In genomic region chr10:28566378-28566777, GRCm38 (mm10) we compare ENCODE assay signal across 21 mouse cellular contexts.
A peak's percentile ranks its signal among the peaks of the same experiment; 100 is the strongest.
DNase-seq lines count a peak whose midpoint lies in the region; ATAC-seq lines count a peak whose summit lies in the region.
"Had no signal": no experiment of that assay in that cellular context is flagged by ENCODE, and none has a peak within 500 bp of the region (broad histone marks: within the 10 kb centered on the region; RNA-seq: fewer than 3 reads in every experiment).

No protein-coding gene starts in this region.

- peak; percentile 9 for DNase-seq in CD4-positive, CD25-positive, alpha-beta regulatory T cell, adult 2 months (ENCODE audit: low read depth, low spot score)
- peak; percentile 3 for DNase-seq in CD4-positive helper T cell, adult 2 months (ENCODE audit: low read depth, low spot score)
- no peak for DNase-seq in heart, embryonic 10.5 days (ENCODE audit: low spot score)
- DNase-seq in layer of hippocampus, postnatal 10 days (ENCODE audit: low spot score in 2 of 2) = no peak
- DNase-seq: cerebellum, postnatal 10 days; gastrocnemius, postnatal 36 days; heart, postnatal 36 days; kidney, adult 11 months; kidney, postnatal 25 days had no signal

- 18% methylated on average over 4 of the region's 4 CpGs for WGBS in liver, embryonic 15.5 days (ENCODE audit: insufficient replicate concordance)
- 51% methylated on average over 4 of the region's 4 CpGs for WGBS in heart, embryonic 10.5 days
- WGBS in kidney, embryonic 14.5 days = 88% methylated on average over 4 of the region's 4 CpGs

- H3K36me3 ChIP-seq in liver, embryonic 15.5 days (replicated peaks) = no peaks in the 10 kb centered on the region
- peaks cover 11% of the 10 kb centered on the region; the same call in 1 of the 2 replicates for H3K36me3 ChIP-seq in heart, embryonic 10.5 days
- no peaks in the 10 kb centered on the region for H3K36me3 ChIP-seq in kidney, embryonic 14.5 days (ENCODE audit: control insufficient read depth, insufficient read depth, low read length)
- H3K36me3 ChIP-seq: lung, embryonic 15.5 days had no signal

- no peak overlapping the region for H3K4me3 ChIP-seq in liver, embryonic 15.5 days (replicated peaks)
- no peak overlapping the region for H3K4me3 ChIP-seq in heart, embryonic 10.5 days
- H3K4me3 ChIP-seq in kidney, embryonic 14.5 days (ENCODE audit: low read length) = no peak overlapping the region
- H3K4me3 ChIP-seq: limb, embryonic 12.5 days; lung, embryonic 15.5 days had no signal

- no peaks in the 10 kb centered on the region for H3K27me3 ChIP-seq in liver, embryonic 15.5 days
- no peaks in the 10 kb centered on the region for H3K27me3 ChIP-seq in heart, embryonic 10.5 days (ENCODE audit: insufficient read depth, poor library complexity, severe bottlenecking)
- no peaks in the 10 kb centered on the region for H3K27me3 ChIP-seq in kidney, embryonic 14.5 days (ENCODE audit: control insufficient read depth, insufficient read depth, low read length)
- H3K27me3 ChIP-seq: limb, embryonic 12.5 days; lung, embryonic 15.5 days; Patski had no signal

- no peak for ATAC-seq in CD4-positive, CD25-positive, alpha-beta regulatory T cell, adult 4 months
- ATAC-seq in erythroblast, adult 5-6 weeks (replicated peaks; ENCODE audit: low FRiP score, poor library complexity, severe bottlenecking) = peak; percentile 98
- ATAC-seq in liver, embryonic 15.5 days (ENCODE audit: insufficient read depth) = peak; percentile 97
- ATAC-seq in kidney, embryonic 14.5 days (ENCODE audit: low FRiP score, low TSS enrichment) = no peak
- ATAC-seq: forebrain, embryonic 14.5 days; hindbrain, embryonic 16.5 days; midbrain, embryonic 16.5 days; Patski had no signal

- H3K9ac ChIP-seq in liver, embryonic 15.5 days = no peak overlapping the region
- no peak overlapping the region for H3K9ac ChIP-seq in kidney, embryonic 14.5 days (ENCODE audit: low read depth, low read length)
- H3K9ac ChIP-seq: limb, embryonic 12.5 days; lung, embryonic 15.5 days had no signal

- no peak overlapping the region; the same call in 1 of the 2 replicates for H3K27ac ChIP-seq in liver, embryonic 15.5 days (replicated peaks)
- no peak overlapping the region for H3K27ac ChIP-seq in heart, embryonic 10.5 days
- H3K27ac ChIP-seq in kidney, embryonic 14.5 days (ENCODE audit: low read depth, low read length) = no peak overlapping the region
- H3K27ac ChIP-seq: limb, embryonic 12.5 days; lung, embryonic 15.5 days; macrophage had no signal

- peaks cover 25% of the 10 kb centered on the region for H3K4me1 ChIP-seq in liver, embryonic 15.5 days (replicated peaks)
- no peaks in the 10 kb centered on the region for H3K4me1 ChIP-seq in heart, embryonic 10.5 days
- no peaks in the 10 kb centered on the region for H3K4me1 ChIP-seq in kidney, embryonic 14.5 days (ENCODE audit: control insufficient read depth, insufficient read depth, low read length)
- H3K4me1 ChIP-seq: limb, embryonic 12.5 days; lung, embryonic 15.5 days had no signal

- no peaks in the 10 kb centered on the region for H3K9me3 ChIP-seq in liver, embryonic 15.5 days (replicated peaks)
- H3K9me3 ChIP-seq in heart, embryonic 10.5 days = no peaks in the 10 kb centered on the region
- H3K9me3 ChIP-seq in kidney, embryonic 14.5 days (ENCODE audit: control insufficient read depth, low read length) = no peaks in the 10 kb centered on the region
- H3K9me3 ChIP-seq: limb, embryonic 12.5 days; lung, embryonic 15.5 days had no signal

- peak overlapping the region; percentile 20 for H3K4me2 ChIP-seq in liver, embryonic 15.5 days
- no peak overlapping the region for H3K4me2 ChIP-seq in kidney, embryonic 14.5 days (replicated peaks; ENCODE audit: low read depth, low read length)
- H3K4me2 ChIP-seq: heart, embryonic 11.5 days; limb, embryonic 12.5 days; lung, embryonic 15.5 days had no signal

Comparison
In these comparisons a context has a peak if more than half of its experiments do, and no peak if none do; other contexts are left out.
1. DNase-seq: peak in CD4-positive, CD25-positive, alpha-beta regulatory T cell, adult 2 months (single experiment) and CD4-positive helper T cell, adult 2 months (single experiment); none in heart, embryonic 10.5 days (single experiment) and layer of hippocampus, postnatal 10 days (0 of 2).
2. ATAC-seq: peak in erythroblast, adult 5-6 weeks (single experiment) and liver, embryonic 15.5 days (single experiment); none in CD4-positive, CD25-positive, alpha-beta regulatory T cell, adult 4 months (single experiment) and kidney, embryonic 14.5 days (single experiment).